Mouse (Mus musculus) lung, postnatal 0 days (tissue): ENCODE results near the gene Rnf123.

Source experiments
- CTCF ChIP-seq: IDR thresholded peaks from 2 replicates; pipeline ENCODE4 v1.5.1; 2016; ENCODE audit warnings: antibody characterized with exemption, mild to moderate bottlenecking
- EP300 ChIP-seq: IDR thresholded peaks from 2 replicates; pipeline ENCODE4 v1.6.1; 2016; ENCODE audit warnings: antibody characterized with exemption, mild to moderate bottlenecking, control low read depth

- TF ChIP-seq CTCF, result no peak
- no peak for TF ChIP-seq EP300
These were observed 21.8 kb upstream of the Rnf123 start for GRCm38 (mm10) chr9:108104766-108105548.
